Mouse (Mus musculus) limb, embryonic 15.5 days (tissue): Measurements from ENCODE around the gene Kctd11. TPM values are rescaled to one million over a fixed set of nuclear protein-coding genes. Genes with fewer than 3 reads are reported as not detected.

Experiments
- ATAC-seq: fragments of 200-750 bp; cut with Nextera tagmentation; 2 replicates; pipeline ENCODE4 v1.8.0; 2017; ENCODE audit warnings: low read depth, moderate TSS enrichment; ENCODE audit not compliant: insufficient number of reproducible peaks, low FRiP score, low TSS enrichment
- H3K27ac ChIP-seq: fragments of 300-500 bp; sonication (generic); 2 replicates; pipeline ENCODE4 v1.5.1; 2015; ENCODE audit warnings: moderate library complexity, mild to moderate bottlenecking, inconsistent platforms
- H3K27me3 ChIP-seq: fragments of 300-500 bp; sonication (generic); 2 replicates; pipeline ENCODE4 v1.6.1; 2015; ENCODE audit warnings: inconsistent platforms
- H3K36me3 ChIP-seq: fragments of 300-500 bp; sonication (generic); 2 replicates; pipeline ENCODE4 v1.6.1; 2015; ENCODE audit warnings: inconsistent platforms
- H3K4me1 ChIP-seq: fragments of 300-500 bp; sonication (generic); 2 replicates; pipeline ENCODE4 v1.6.1; 2015; ENCODE audit warnings: inconsistent platforms
- H3K4me2 ChIP-seq: fragments of 300-500 bp; sonication (generic); 2 replicates; pipeline ENCODE4 v1.6.1; 2015; ENCODE audit warnings: mild to moderate bottlenecking, inconsistent platforms
- H3K4me3 ChIP-seq: fragments of 300-500 bp; sonication (generic); 2 replicates; pipeline ENCODE4 v1.5.1; 2015; ENCODE audit warnings: mild to moderate bottlenecking, inconsistent platforms
- H3K9ac ChIP-seq: fragments of 300-500 bp; sonication (generic); 2 replicates; pipeline ENCODE4 v1.6.1; 2015; ENCODE audit warnings: inconsistent platforms
- H3K9me3 ChIP-seq: fragments of 300-500 bp; sonication (generic); 2 replicates; pipeline ENCODE4 v1.6.1; 2016; ENCODE audit warnings: inconsistent platforms
- WGBS: fragments of 180-500 bp; shearing (Covaris S2); methylation state at CpG from one replicate; pipeline ENCODE4 v1.1.7; 2015; 5-methylcytosine and 5-hydroxymethylcytosine counted together
- polyA plus RNA-seq: library from polyadenylated mRNA; unstranded; fragments of >200 nt; fragmentation: Nextera tagmentation; extraction: Ambion mirVana; gene quantifications from 2 replicates; pipeline ENCODE4 v1.2.1, GENCODE M21; 2015

Gene Kctd11
- polyA plus RNA-seq, 1 experiment from 2014 or later, result 20.5 TPM

DNA sequence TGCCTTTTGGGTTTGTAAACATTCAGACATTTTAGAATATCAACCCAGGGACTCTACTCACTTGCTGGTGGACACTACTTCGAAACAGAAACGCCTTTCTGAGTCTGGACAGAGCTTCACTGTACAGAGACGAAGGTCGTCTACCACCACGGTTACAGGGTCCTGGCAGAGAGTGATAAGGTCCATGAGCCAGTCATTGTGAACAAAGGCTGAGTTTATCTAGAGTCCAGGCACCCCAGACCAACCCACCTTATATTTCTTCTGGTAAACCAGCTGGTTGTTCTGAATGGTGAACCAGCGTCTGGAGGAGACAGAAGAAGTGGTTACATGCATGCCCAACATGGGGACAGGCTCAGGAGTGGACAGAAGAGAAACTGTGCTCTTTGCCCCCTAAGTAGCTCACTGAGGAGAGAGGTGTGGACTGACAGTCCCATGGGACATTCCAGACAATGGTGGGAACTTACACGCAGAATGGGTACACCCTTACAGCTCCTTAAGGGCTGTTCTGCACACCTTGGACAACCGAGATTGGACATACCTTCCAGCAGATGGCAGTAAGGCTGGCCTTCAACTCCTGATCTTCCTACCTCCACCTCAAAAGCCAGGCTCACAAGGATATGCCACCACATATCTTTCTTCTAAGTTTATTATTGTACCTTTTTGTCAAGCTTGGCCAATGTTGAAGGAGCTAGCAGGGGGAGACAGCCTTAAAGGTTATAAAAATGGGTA is 5.9 kb upstream of the Kctd11 start:
- 71% methylated on average over 8 of the region's 8 CpGs for WGBS
- H3K4me2 ChIP-seq, result no peak overlapping the region
- no peak for ATAC-seq
- H3K27ac ChIP-seq, result no peak overlapping the region
- no peak overlapping the region for H3K9ac ChIP-seq
- H3K9me3 ChIP-seq, result no peaks in the 10 kb centered on the region
- H3K27me3 ChIP-seq, result no peaks in the 10 kb centered on the region
- H3K4me3 ChIP-seq, result no peak overlapping the region
- peaks cover 2% of the 10 kb centered on the region; the same call in 1 of the 2 replicates for H3K4me1 ChIP-seq
- no peaks in the 10 kb centered on the region for H3K36me3 ChIP-seq

DNA sequence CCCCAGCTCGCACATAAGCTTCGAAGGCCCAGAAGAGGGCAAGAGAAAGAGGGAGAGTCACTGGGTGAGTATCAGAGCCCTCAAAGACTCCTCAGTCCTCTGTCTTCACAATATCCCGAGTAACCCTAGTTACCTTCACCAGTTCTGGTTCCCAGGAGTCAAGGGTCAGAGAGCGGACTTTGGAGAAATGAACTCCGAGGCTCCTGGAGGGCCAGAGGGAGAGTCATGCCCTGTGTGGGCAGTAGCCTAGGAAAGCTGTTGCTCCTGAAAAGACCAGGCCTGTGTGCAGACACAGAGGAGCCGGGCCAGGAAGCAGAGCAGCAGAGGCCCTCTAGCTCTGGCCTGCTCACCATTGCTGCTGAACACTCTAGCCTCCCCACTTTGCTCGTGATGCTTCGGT is 3.5 kb upstream of the Kctd11 start:
- Histone ChIP-seq H3K4me3 (no peak overlapping the region), H3K27ac (0 out of 2 replicates have a peak overlapping the region, but pooled peaks have one; percentile 24), H3K4me1 (peaks cover 21% of the 10 kb centered on the region), H3K4me2 (no peak overlapping the region), H3K36me3 (no peaks in the 10 kb centered on the region), H3K9me3 (no peaks in the 10 kb centered on the region), H3K9ac (no peak overlapping the region), H3K27me3 (no peaks in the 10 kb centered on the region)
- no peak for ATAC-seq
- 78% methylated on average over 8 of the region's 8 CpGs for WGBS

DNA sequence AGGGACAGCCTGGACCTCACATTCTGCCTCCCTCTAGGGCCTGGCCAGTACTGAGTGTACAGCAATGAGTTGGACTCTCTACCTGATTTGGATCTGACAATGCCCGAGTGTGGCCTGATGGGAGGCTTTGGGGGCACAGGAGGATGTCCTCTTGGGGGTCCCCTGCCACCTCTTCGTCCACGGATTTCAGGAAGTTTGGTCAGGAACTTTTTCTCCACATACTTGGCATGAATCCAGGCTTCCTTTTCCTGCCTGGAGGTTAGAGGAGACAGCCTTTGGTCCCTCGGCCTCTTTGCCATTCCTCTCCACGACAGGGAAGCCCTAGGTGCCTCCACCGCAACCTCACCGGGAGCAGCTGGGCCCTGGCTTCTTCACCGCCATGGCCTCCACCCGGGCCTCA is 3.0 kb upstream of the Kctd11 start:
- no peaks in the 10 kb centered on the region for H3K9me3 ChIP-seq

DNA sequence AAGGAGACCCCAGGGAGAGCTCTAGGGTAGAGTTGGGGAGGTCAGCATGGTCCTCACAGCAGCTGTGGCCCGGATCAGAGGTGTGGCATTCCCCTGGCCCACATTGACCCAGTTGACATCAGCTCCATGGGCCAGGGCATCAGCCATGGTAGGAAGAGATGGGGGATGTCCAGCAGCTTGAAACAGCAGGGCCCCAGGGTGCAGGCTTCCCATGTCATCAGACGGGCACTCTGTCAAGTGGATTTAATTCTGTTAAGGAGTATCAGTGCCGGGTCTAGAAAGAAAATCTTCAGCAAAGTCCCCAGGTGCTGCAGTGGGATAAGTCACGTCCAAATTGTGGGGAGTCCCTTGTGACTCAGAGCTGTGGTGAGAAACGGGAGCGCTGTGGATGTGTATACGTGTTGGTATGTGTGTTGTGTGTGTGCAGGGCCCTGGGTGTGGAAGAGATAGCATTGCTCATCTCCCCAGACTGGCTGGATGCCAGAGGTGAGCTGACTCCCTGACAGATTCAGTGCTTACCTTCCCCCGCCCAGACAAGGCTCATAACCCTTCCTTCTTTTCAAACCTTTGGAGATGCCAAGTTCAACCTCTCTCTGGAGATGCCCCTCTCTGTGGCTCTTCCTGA is 2.4 kb upstream of the Kctd11 start:
- no peaks in the 10 kb centered on the region for H3K27me3 ChIP-seq
- ATAC-seq, result no peak
- H3K4me2 ChIP-seq, result no peak overlapping the region
- H3K27ac ChIP-seq, result peak overlapping the region; percentile 55
- peaks cover 31% of the 10 kb centered on the region for H3K4me1 ChIP-seq
- no peaks in the 10 kb centered on the region for H3K9me3 ChIP-seq
- H3K36me3 ChIP-seq, result no peaks in the 10 kb centered on the region
- H3K9ac ChIP-seq, result no peak overlapping the region
- H3K4me3 ChIP-seq, result no peak overlapping the region
- WGBS, result 83% methylated on average over 8 of the region's 8 CpGs

More for the DNA sequence above, 3.0 kb upstream of the Kctd11 start:
- no peak overlapping the region for H3K9ac ChIP-seq
- H3K4me3 ChIP-seq, result no peak overlapping the region
- peaks cover 25% of the 10 kb centered on the region for H3K4me1 ChIP-seq
- no peaks in the 10 kb centered on the region for H3K27me3 ChIP-seq
- 64% methylated on average over 9 of the region's 9 CpGs for WGBS
- no peak for ATAC-seq
- no peaks in the 10 kb centered on the region for H3K36me3 ChIP-seq
- no peak overlapping the region for H3K4me2 ChIP-seq
- H3K27ac ChIP-seq, result peak overlapping the region; percentile 55; the same call in 1 of the 2 replicates

DNA sequence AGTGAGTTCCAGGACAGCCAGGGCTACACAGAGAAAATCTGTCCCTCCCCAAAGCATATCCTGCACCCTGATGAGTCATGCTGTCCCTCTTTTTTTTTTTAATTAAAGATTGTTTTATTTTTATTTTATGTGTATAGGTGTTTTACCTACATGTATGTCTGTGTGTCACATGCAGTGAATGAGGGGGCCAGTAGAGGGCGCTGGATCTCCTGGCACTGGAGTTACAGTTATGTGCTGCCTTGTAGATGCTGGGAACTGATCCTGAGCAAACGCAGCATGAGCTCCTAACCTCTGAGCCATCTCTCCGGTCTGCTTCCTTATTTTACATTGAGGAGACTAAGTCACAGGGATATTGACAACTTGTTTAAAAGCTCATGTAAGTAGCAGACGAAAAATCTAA is 1.9 kb upstream of the Kctd11 start:
- Histone ChIP-seq H3K9ac (no peak overlapping the region), H3K4me2 (no peak overlapping the region), H3K4me3 (no peak overlapping the region), H3K27me3 (no peaks in the 10 kb centered on the region), H3K4me1 (peaks cover 37% of the 10 kb centered on the region), H3K27ac (no peak overlapping the region), H3K36me3 (no peaks in the 10 kb centered on the region), H3K9me3 (no peaks in the 10 kb centered on the region)
- WGBS, result 64% methylated on average over 4 of the region's 4 CpGs
- ATAC-seq, result no peak

DNA sequence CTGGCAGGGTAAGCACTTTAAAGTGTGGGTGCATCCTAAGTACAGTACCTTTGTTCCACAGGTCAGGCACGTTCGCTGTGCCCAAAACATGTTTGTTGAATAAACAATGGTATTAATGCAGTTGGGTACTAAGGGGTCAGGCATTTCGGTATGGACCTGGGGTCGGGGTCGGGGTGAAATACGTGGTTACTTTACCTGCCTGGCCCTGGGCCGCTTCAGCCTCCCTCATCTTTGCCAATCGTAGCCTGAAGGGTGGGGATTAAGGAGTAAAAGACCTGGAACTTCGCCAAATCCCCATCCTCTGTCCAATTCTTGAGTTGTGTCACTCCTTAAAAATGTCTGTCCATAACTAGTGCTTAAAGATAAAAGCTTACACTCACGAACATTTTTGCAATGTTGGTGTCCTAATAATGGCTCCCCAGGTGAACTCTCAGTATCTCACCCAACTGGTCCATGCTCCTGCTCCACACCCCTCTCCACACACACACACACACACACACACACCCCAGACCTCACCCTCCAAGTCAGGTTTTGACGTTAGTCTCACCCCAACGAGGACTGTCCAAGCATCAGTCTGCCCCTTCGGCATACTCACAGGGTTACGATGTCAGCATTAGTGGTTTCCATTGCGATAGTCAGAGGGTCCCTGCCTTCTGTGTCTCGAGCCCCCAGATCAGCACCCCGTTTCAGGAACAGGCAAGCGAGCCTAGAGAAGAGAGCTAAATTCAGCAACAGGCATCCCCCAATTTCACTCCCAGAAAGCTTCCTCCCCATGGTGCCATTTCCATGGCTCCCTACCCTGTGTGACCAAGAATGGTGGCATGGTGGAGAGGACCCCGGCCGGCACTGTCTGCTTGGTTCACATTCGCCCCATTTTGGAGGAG is 823 bp upstream of the Kctd11 start:
- Histone ChIP-seq H3K27ac (peak overlapping the region; percentile 92), H3K4me2 (peak overlapping the region; percentile 90), H3K9ac (peak overlapping the region; percentile 47; the same call in 1 of the 2 replicates), H3K9me3 (no peaks in the 10 kb centered on the region), H3K27me3 (no peaks in the 10 kb centered on the region), H3K4me1 (peaks cover 48% of the 10 kb centered on the region), H3K4me3 (peak overlapping the region; percentile 55), H3K36me3 (no peaks in the 10 kb centered on the region)
- 55% methylated on average over 21 of the region's 21 CpGs for WGBS
- no peak for ATAC-seq

DNA sequence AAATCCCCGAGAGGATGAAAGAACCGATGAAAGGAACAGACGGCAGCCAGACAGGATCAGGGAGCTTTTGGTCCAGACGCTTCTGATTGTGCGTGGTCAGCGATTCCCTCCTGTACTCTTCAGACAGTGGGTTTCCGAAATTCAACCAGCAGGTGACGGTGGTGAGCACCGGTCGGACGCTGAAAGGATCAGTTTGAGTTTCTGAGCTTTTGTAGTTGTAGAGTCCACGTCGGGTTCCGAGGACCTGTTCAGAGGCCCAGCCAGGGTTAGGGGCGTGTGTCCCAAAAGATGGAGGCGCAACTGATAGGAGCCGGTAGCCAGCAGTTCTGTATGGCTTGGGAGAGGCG is 727 bp downstream of the Kctd11 start:
- H3K27ac ChIP-seq, result peak overlapping the region; percentile 92
- WGBS, result 0% methylated on average over 18 of the region's 18 CpGs
- no peaks in the 10 kb centered on the region for H3K36me3 ChIP-seq
- ATAC-seq, result peak; percentile 32
- peak overlapping the region; percentile 47 for H3K9ac ChIP-seq
- H3K4me1 ChIP-seq, result peaks cover 62% of the 10 kb centered on the region
- H3K4me3 ChIP-seq, result peak overlapping the region; percentile 55
- H3K4me2 ChIP-seq, result peak overlapping the region; percentile 90
- no peaks in the 10 kb centered on the region for H3K9me3 ChIP-seq
- no peaks in the 10 kb centered on the region for H3K27me3 ChIP-seq

DNA sequence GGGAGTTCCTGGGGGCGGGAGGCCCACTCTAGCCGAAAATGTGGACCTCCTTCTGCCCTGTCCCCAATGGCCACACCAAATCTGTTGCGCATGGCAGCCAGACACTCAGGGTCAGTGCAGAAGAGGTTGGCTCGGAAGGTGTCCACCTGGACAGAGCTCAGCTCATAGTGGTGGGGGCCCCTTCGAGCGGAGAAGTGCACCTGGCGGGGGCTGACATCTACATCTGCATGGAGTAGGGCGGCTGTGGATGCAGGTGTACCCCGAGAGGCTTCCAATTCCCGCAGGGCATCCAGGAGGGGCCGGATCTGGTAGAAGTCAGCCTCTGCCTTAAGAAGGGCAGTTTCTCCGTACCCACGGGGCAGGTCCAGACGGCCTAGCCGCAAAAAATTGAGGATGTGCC is 1.5 kb downstream of the Kctd11 start:
- Histone ChIP-seq H3K27ac (peak overlapping the region; percentile 92; the same call in 1 of the 2 replicates), H3K9ac (peak overlapping the region; percentile 47; the same call in 1 of the 2 replicates), H3K4me3 (peak overlapping the region; percentile 55), H3K4me2 (peak overlapping the region; percentile 90), H3K36me3 (no peaks in the 10 kb centered on the region), H3K4me1 (peaks cover 62% of the 10 kb centered on the region), H3K9me3 (no peaks in the 10 kb centered on the region), H3K27me3 (no peaks in the 10 kb centered on the region)
- 50% methylated on average over 15 of the region's 15 CpGs for WGBS
- ATAC-seq, result no peak

DNA sequence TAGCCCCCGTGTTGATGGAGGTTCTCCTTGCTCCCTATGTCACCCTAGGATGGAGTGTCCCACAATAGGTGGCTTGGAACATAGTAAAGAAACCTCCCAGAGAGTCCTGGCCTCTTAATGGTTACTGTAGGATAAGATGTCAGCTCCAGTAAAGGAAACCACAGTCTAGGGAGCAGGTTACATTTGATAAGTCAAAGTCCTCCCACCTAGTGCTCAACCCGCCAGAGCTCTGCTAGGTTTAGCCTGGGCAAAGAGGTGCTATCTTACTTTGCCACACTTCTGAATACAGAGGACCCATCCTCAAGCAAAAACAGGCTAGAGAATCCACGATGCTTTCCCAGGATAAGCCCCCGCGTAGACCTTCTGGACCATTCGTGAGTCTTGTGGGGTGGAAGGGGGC is 2.3 kb downstream of the Kctd11 start:
- H3K9me3 ChIP-seq, result no peaks in the 10 kb centered on the region
- H3K27ac ChIP-seq, result no peak overlapping the region
- peaks cover 62% of the 10 kb centered on the region for H3K4me1 ChIP-seq
- no peaks in the 10 kb centered on the region for H3K36me3 ChIP-seq
- no peak overlapping the region for H3K9ac ChIP-seq
- no peaks in the 10 kb centered on the region for H3K27me3 ChIP-seq
- H3K4me2 ChIP-seq, result peak overlapping the region; percentile 90; the same call in 1 of the 2 replicates
- peak overlapping the region; percentile 55 for H3K4me3 ChIP-seq
- 89% methylated on average over 6 of the region's 6 CpGs for WGBS
- no peak for ATAC-seq

DNA sequence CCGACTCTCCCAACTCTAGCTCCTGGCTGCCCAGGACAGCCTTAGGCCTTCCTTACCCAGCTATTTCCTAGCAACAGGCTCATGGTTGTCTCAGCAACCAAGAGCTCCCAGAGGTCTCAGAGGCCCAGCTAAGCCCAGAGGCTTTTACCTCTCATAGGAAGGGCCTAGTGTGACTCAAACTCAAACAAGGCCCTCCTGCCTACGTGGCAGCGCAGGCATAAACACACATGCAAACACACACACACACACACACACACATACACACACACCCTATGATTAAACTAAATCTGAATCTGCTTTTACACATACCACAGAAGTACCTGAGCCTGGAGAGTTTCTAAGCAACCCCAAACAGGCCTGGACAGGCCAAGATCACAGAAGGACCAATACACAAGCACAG is 2.8 kb downstream of the Kctd11 start:
- Histone ChIP-seq H3K4me2 (0 out of 2 replicates have a peak overlapping the region, but pooled peaks have one; percentile 90), H3K9ac (no peak overlapping the region), H3K4me1 (peaks cover 62% of the 10 kb centered on the region), H3K27ac (no peak overlapping the region), H3K4me3 (no peak overlapping the region), H3K36me3 (no peaks in the 10 kb centered on the region), H3K27me3 (no peaks in the 10 kb centered on the region), H3K9me3 (no peaks in the 10 kb centered on the region)
- no peak for ATAC-seq
- WGBS, result 65% methylated on average over 3 of the region's 3 CpGs

DNA sequence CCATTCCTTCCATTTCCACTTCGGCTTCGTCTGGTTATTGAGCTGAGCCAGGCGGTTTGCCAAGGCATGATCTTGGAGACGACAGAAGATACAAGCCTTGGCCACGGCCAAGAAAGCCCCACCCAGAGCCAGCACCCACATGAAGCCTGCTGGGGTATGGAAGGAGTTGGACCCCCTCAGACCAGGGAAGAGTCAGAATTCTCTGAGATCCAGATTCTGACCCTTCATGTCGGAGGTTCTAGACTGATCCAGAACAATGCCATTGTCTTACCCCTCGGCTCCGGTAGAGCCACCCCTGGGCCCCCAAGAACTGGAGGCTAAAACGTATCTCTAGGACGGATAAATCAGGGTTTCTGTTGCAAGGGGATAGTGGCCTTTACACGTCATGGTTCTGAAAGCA is 3.3 kb downstream of the Kctd11 start, which contains the start of gene Tmem95:
TSS of gene Tmem95 (minus strand) at position 141 of the 400 bp plus-strand sequence.
- H3K9me3 ChIP-seq, result no peaks in the 10 kb centered on the region
- no peak for ATAC-seq
- H3K9ac ChIP-seq, result no peak within 1 kb of the TSS
- H3K4me3 ChIP-seq, result peak within 1 kb of the TSS; percentile 19
- no peaks in the 10 kb centered on the region for H3K36me3 ChIP-seq
- WGBS, result 77% methylated on average over 11 of the region's 11 CpGs
- H3K4me1 ChIP-seq, result peaks cover 62% of the 10 kb centered on the region
- H3K4me2 ChIP-seq, result peak within 1 kb of the TSS; percentile 90; the same call in 1 of the 2 replicates
- peak within 1 kb of the TSS; percentile 74 for H3K27ac ChIP-seq
- no peaks in the 10 kb centered on the region for H3K27me3 ChIP-seq
